Mouse (Mus musculus) lung, embryonic 16.5 days (tissue): ENCODE measurements around the gene Zfp651. TPM values are rescaled to one million over a fixed set of nuclear protein-coding genes. Genes with fewer than 3 reads are reported as not detected.

ENCODE experiments used
- ATAC-seq: fragments of 200-750 bp; cut with Nextera tagmentation; 2 replicates; pipeline ENCODE4 v1.8.0; 2017; ENCODE audit warnings: low read depth, mild to moderate bottlenecking, moderate library complexity
- H3K27ac ChIP-seq: fragments of 300-500 bp; sonication (generic); 2 replicates; pipeline ENCODE4 v1.5.1; 2014; ENCODE audit warnings: mild to moderate bottlenecking, control low read depth, low read length
- H3K27me3 ChIP-seq: fragments of 300-500 bp; sonication (generic); 2 replicates; pipeline ENCODE4 v1.6.1; 2014; ENCODE audit warnings: low read depth, low read length, mixed read lengths; ENCODE audit not compliant: control insufficient read depth, insufficient read depth
- H3K36me3 ChIP-seq: fragments of 300-500 bp; sonication (generic); 2 replicates; pipeline ENCODE4 v1.6.1; 2014; ENCODE audit warnings: low read length; ENCODE audit not compliant: control insufficient read depth, insufficient read depth
- H3K4me1 ChIP-seq: fragments of 300-500 bp; sonication (generic); replicated peaks from 2 replicates; pipeline ENCODE4 v1.6.1; 2014; ENCODE audit warnings: low read length, mixed read lengths; ENCODE audit not compliant: control insufficient read depth, insufficient read depth
- H3K4me2 ChIP-seq: fragments of 300-500 bp; sonication (generic); 2 replicates; pipeline ENCODE4 v1.6.1; 2014; ENCODE audit warnings: low read depth, low read length, control low read depth
- H3K4me3 ChIP-seq: fragments of 300-500 bp; sonication (generic); 2 replicates; pipeline ENCODE4 v1.5.1; 2014; ENCODE audit warnings: mild to moderate bottlenecking, low read length, control low read depth
- H3K9ac ChIP-seq: fragments of 300-500 bp; sonication (generic); 2 replicates; pipeline ENCODE4 v1.6.1; 2014; ENCODE audit warnings: low read length, control low read depth
- H3K9me3 ChIP-seq: fragments of 300-500 bp; sonication (generic); 2 replicates; pipeline ENCODE4 v1.6.1; 2016; ENCODE audit warnings: low read length; ENCODE audit not compliant: control insufficient read depth
- WGBS: fragments of 180-500 bp; shearing (Covaris S2); extraction: QIAGEN DNeasy Blood & Tissue Kit; methylation state at CpG from one replicate; pipeline ENCODE4 v1.1.7; 2014; 5-methylcytosine and 5-hydroxymethylcytosine counted together
- polyA plus RNA-seq: library from polyadenylated mRNA; unstranded; fragments of >200 nt; fragmentation: Nextera tagmentation; extraction: Ambion mirVana; gene quantifications from 2 replicates; pipeline ENCODE4 v1.2.1, GENCODE M21; 2015

The Zfp651 gene
- polyA plus RNA-seq, 1 experiment from 2014 or later = 7.4 TPM

GRCm38 (mm10) chr9:121740490-121740889 is 18.6 kb upstream of the Zfp651 start:
- 79% methylated on average over 6 of the region's 6 CpGs for WGBS
- H3K4me3 ChIP-seq = no peak overlapping the region
- H3K4me2 ChIP-seq = no peak overlapping the region
- no peaks in the 10 kb centered on the region for H3K27me3 ChIP-seq
- no peak overlapping the region for H3K27ac ChIP-seq
- no peak for ATAC-seq
- H3K4me1 ChIP-seq = no peaks in the 10 kb centered on the region
- H3K9ac ChIP-seq = no peak overlapping the region
- no peaks in the 10 kb centered on the region for H3K9me3 ChIP-seq
- peaks cover 35% of the 10 kb centered on the region for H3K36me3 ChIP-seq

- Histone ChIP-seq H3K36me3 (peaks cover 37% of the 10 kb centered on the region), H3K9ac (no peak overlapping the region), H3K4me3 (no peak overlapping the region), H3K9me3 (no peaks in the 10 kb centered on the region), H3K4me1 (no peaks in the 10 kb centered on the region), H3K27ac (no peak overlapping the region), H3K4me2 (no peak overlapping the region), H3K27me3 (no peaks in the 10 kb centered on the region)
- WGBS = 90% methylated on average over 3 of the region's 3 CpGs
- ATAC-seq = no peak
Observed at GRCm38 (mm10) chr9:121741168-121741567, 18.0 kb upstream of the Zfp651 start.

DNA sequence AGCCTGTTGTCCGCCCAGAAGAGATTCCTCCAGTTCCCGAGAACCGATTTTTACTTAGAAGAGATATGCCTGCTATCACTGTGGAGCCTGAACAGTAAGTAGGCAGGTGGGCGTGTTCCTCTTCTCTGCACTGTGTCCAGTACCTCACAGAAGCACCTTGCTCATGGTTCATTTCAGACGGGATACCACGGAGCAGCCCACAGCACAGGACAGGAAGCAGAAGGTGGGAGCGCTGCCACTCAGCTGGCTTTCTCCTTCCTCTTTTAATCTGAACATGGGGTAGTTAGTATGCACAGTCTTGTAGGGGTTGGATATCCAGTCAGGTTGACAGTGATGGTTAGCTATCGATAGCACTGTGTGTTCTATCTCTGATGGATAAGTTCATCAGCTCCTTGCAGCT is 15.1 kb upstream of the Zfp651 start:
- Histone ChIP-seq H3K4me3 (no peak overlapping the region), H3K9me3 (no peaks in the 10 kb centered on the region), H3K4me1 (no peaks in the 10 kb centered on the region), H3K27me3 (no peaks in the 10 kb centered on the region), H3K9ac (no peak overlapping the region), H3K27ac (no peak overlapping the region), H3K36me3 (peaks cover 62% of the 10 kb centered on the region), H3K4me2 (no peak overlapping the region)
- ATAC-seq = no peak
- 86% methylated on average over 8 of the region's 8 CpGs for WGBS

DNA sequence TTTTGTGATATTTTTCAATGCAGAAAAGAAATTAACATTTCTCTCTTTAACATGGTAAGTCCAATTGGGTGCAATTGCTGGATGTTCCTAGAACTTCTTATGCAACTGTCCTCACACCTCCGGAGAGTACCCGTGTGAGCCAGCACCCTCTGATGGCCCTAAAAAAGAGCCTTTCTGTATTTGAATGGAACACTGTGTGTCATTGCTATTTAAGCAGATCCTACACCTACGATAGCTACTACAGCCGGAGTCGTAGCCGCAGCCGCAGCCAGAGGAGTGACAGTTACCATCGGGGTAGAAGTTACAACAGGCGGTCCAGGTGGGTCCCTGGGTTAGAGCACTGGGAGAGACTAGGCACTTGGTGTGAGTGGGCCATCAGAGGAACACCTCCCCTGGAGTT is 6.4 kb upstream of the Zfp651 start:
- Histone ChIP-seq H3K36me3 (peaks cover 62% of the 10 kb centered on the region), H3K4me3 (no peak overlapping the region)
- WGBS = 91% methylated on average over 9 of the region's 9 CpGs

GRCm38 (mm10) chr9:121754624-121755023 is 4.5 kb upstream of the Zfp651 start:
- Histone ChIP-seq H3K4me3 (no peak overlapping the region), H3K27ac (no peak overlapping the region), H3K27me3 (no peaks in the 10 kb centered on the region), H3K4me2 (no peak overlapping the region), H3K36me3 (peaks cover 51% of the 10 kb centered on the region), H3K4me1 (peaks cover 6% of the 10 kb centered on the region), H3K9ac (no peak overlapping the region), H3K9me3 (no peaks in the 10 kb centered on the region)
- WGBS = 77% methylated on average over 3 of the region's 3 CpGs
- no peak for ATAC-seq

More for the DNA sequence above, 6.4 kb upstream of the Zfp651 start:
- Histone ChIP-seq H3K4me1 (no peaks in the 10 kb centered on the region), H3K9ac (no peak overlapping the region), H3K27ac (no peak overlapping the region), H3K9me3 (no peaks in the 10 kb centered on the region), H3K27me3 (no peaks in the 10 kb centered on the region), H3K4me2 (no peak overlapping the region)
- ATAC-seq = no peak

GRCm38 (mm10) chr9:121756785-121757184 is 2.3 kb upstream of the Zfp651 start:
- Histone ChIP-seq H3K27ac (no peak overlapping the region), H3K36me3 (peaks cover 30% of the 10 kb centered on the region), H3K9me3 (no peaks in the 10 kb centered on the region), H3K9ac (no peak overlapping the region), H3K27me3 (no peaks in the 10 kb centered on the region), H3K4me3 (no peak overlapping the region), H3K4me1 (peaks cover 19% of the 10 kb centered on the region), H3K4me2 (no peak overlapping the region)
- 85% methylated on average over 3 of the region's 3 CpGs for WGBS
- ATAC-seq = no peak

- Histone ChIP-seq H3K4me2 (no peak overlapping the region), H3K9me3 (no peaks in the 10 kb centered on the region), H3K4me1 (peaks cover 19% of the 10 kb centered on the region), H3K9ac (no peak overlapping the region), H3K27ac (no peak overlapping the region), H3K36me3 (peaks cover 28% of the 10 kb centered on the region), H3K27me3 (no peaks in the 10 kb centered on the region), H3K4me3 (no peak overlapping the region)
- no peak for ATAC-seq
- WGBS = 41% methylated on average over 3 of the region's 3 CpGs
Observed at GRCm38 (mm10) chr9:121757432-121757831, 1.7 kb upstream of the Zfp651 start.

- no peaks in the 10 kb centered on the region for H3K9me3 ChIP-seq
- no peaks in the 10 kb centered on the region for H3K27me3 ChIP-seq
- peak overlapping the region; percentile 86; the same call in 1 of the 2 replicates for H3K4me3 ChIP-seq
- H3K4me1 ChIP-seq = peaks cover 19% of the 10 kb centered on the region
- ATAC-seq = no peak
- peak overlapping the region; percentile 72 for H3K4me2 ChIP-seq
- H3K9ac ChIP-seq = peak overlapping the region; percentile 93
- H3K36me3 ChIP-seq = peaks cover 30% of the 10 kb centered on the region
- 49% methylated on average over 10 of the region's 10 CpGs for WGBS
- H3K27ac ChIP-seq = no peak overlapping the region
Observed at GRCm38 (mm10) chr9:121757835-121758814, 1.0 kb upstream of the Zfp651 start.

- Histone ChIP-seq H3K4me3 (peak overlapping the region; percentile 86), H3K36me3 (peaks cover 22% of the 10 kb centered on the region), H3K4me2 (peak overlapping the region; percentile 72), H3K27me3 (no peaks in the 10 kb centered on the region), H3K27ac (peak overlapping the region; percentile 92), H3K9me3 (no peaks in the 10 kb centered on the region), H3K4me1 (peaks cover 23% of the 10 kb centered on the region), H3K9ac (peak overlapping the region; percentile 93)
- peak; percentile 77 for ATAC-seq
- 2% methylated on average over 43 of the region's 43 CpGs for WGBS
Observed at GRCm38 (mm10) chr9:121760271-121761090, 1.4 kb downstream of the Zfp651 start.
